Mouse (Mus musculus) frontal cortex, postnatal 10 days (tissue): Measurements from ENCODE around the gene Yy1.

Source experiments
- DNase-seq, 2 experiments: peaks; one replicate each; pipeline ENCODE4 v3.0.0; 2022; ENCODE audit warnings: low spot score in 2 of 2, mixed read lengths in 1 of 2

Yy1 gene

GRCm38 (mm10) chr12:108857109-108857508 is 64.3 kb downstream of the Yy1 start:
- no peak for DNase-seq

GRCm38 (mm10) chr12:108857589-108858184 is 64.9 kb downstream of the Yy1 start:
- no peak for DNase-seq

GRCm38 (mm10) chr12:108858486-108858885 is 65.7 kb downstream of the Yy1 start:
- no peak for DNase-seq

GRCm38 (mm10) chr12:108865007-108865494 is 72.3 kb downstream of the Yy1 start:
- no peak for DNase-seq

GRCm38 (mm10) chr12:108869575-108869974 is 76.8 kb downstream of the Yy1 start:
- DNase-seq = no peak
